ENCODE assay signal across 1 mouse cellular context in genomic region chr11:97702393-97702745, GRCm38 (mm10).
TF ChIP-seq lines count a peak whose summit lies in the region.

No protein-coding gene starts in this region.

TF ChIP-seq in MEL, 35 proteins besides CTCF, POLR2A, EP300 and RAD21 (continued from another document):
- TF ChIP-seq MEF2A (IDR thresholded peaks at IDR 0.05; ENCODE audit: extremely low read depth, insufficient replicate concordance, low read depth, low read length, poor library complexity, severe bottlenecking) (no peak), NELFE (IDR thresholded peaks at IDR 0.05; ENCODE audit: low read depth, low read length) (no peak), ZKSCAN1 (IDR thresholded peaks at IDR 0.05; ENCODE audit: low read depth, low read length) (no peak), ZNF384 (IDR thresholded peaks at IDR 0.05; ENCODE audit: low read depth, low read length) (peak; percentile 96), RCOR1 (IDR thresholded peaks at IDR 0.05; ENCODE audit: low read depth, low read length) (no peak), MYC (IDR thresholded peaks at IDR 0.05; ENCODE audit: low read depth, low read length) (no peak), JUND (IDR thresholded peaks at IDR 0.05; ENCODE audit: low read depth, low read length) (no peak), KAT2A (conservative IDR thresholded peaks at IDR 0.05; ENCODE audit: low read depth, low read length) (peak; percentile 83), ETS1 (IDR thresholded peaks at IDR 0.05; ENCODE audit: low read depth, low read length) (no peak; the same call in 1 of the 2 replicates), ZMIZ1 (IDR thresholded peaks at IDR 0.05; ENCODE audit: low read depth, low read length) (no peak), USF2 (IDR thresholded peaks at IDR 0.05; ENCODE audit: borderline replicate concordance in 1 of 2, insufficient read depth in 1 of 2, low read depth in 1 of 2, low read length in 2 of 2) (no peak), HCFC1 (IDR thresholded peaks at IDR 0.05; ENCODE audit: low read depth, low read length) (0 out of 2 replicates have a peak, but pooled peaks have one; percentile 24), BHLHE40 (IDR thresholded peaks at IDR 0.05; ENCODE audit: borderline replicate concordance, low read depth, low read length) (no peak), GATA1 (IDR thresholded peaks at IDR 0.05; ENCODE audit: low read depth, low read length) (no peak), POLR2AphosphoS2 (IDR thresholded peaks at IDR 0.05; ENCODE audit: low read length) (no peak), MAX (IDR thresholded peaks at IDR 0.05; ENCODE audit: low read length) (no peak), CHD2 (IDR thresholded peaks at IDR 0.05; ENCODE audit: low read length) (no peak), TCF12 (IDR thresholded peaks at IDR 0.05; ENCODE audit: low read depth, low read length) (0 out of 2 replicates have a peak, but pooled peaks have one; percentile 7), SIN3A (IDR thresholded peaks at IDR 0.05; ENCODE audit: low read length) (no peak; the same call in 1 of the 2 replicates), GABPA (IDR thresholded peaks at IDR 0.05; ENCODE audit: low read depth, low read length) (no peak), CHD1 (IDR thresholded peaks at IDR 0.05; ENCODE audit: low read depth, low read length) (peak; percentile 75; the same call in 1 of the 2 replicates), TBP (IDR thresholded peaks at IDR 0.05; ENCODE audit: low read depth, low read length) (peak; percentile 100), UBTF (IDR thresholded peaks at IDR 0.05; ENCODE audit: borderline replicate concordance, insufficient read depth, low read depth, low read length) (no peak), E2F4 (IDR thresholded peaks at IDR 0.05; ENCODE audit: borderline replicate concordance, low read depth, low read length) (no peak), MYB (IDR thresholded peaks at IDR 0.05; ENCODE audit: low read depth, low read length) (no peak), ELF1 (IDR thresholded peaks at IDR 0.05; ENCODE audit: low read depth, low read length) (peak; percentile 82)
